Mouse (Mus musculus): ENCODE data around the gene Sulf2.

DNA sequence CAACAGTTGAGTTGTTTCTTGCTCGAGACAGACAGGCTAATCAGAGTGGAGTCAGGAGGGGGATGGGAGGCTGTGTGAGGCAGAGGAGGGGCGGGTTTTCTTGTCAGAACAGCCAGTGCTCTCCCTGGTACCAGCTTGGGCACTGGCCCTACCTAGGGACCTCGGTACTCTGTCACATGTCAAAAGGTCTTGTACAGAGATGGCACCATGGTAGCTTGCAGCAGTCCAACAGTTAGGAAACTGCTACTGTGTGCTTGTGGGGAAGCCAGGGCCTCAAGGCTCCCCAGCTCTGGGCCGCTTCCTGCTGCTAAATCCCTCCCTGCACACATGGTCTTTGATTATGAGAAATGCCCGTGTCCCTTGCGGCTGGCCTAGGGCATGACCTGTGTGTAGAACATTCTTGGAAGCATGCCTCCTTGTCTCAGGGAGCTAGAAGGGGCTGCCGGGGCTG, 65.3 kb downstream of the Sulf2 start:
- TF ChIP-seq CTCF (IDR thresholded peaks at IDR 0.05; ENCODE audit: control insufficient read depth, insufficient read depth, insufficient replicate concordance, low read depth, low read length) (no peak), POLR2A (IDR thresholded peaks at IDR 0.05; ENCODE audit: control insufficient read depth, low read depth, low read length) (no peak)
